Mouse (Mus musculus): ENCODE data around the gene Dynlt1a. TPM values are rescaled to one million over a fixed set of nuclear protein-coding genes. Genes with fewer than 3 reads are reported as not detected.
"Not testable (repeated sequence)": the region's sequence is repeated elsewhere in the genome, so short reads cannot be mapped to it uniquely, and the experiment has no call there.

Dynlt1a gene
- total RNA-seq (2014; rRNA removed): 1.2 and 1.3 TPM in 2 replicates
- 0.88 and 1.0 TPM in 2 replicates for polyA plus RNA-seq (2012; rRNA removed)

GRCm38 (mm10) chr17:6317339-6317985 lies at the start of gene Dynlt1a:
Dynlt1a (minus strand) TSS chr17:6317500.
- peak; percentile 56 for DNase-seq (ENCODE audit: extremely low read depth, low read depth, low spot score)
- 7% methylated on average over 23 of the region's 23 CpGs for WGBS
- not testable (repeated sequence) for H3K79me2 ChIP-seq (ENCODE audit: control insufficient read depth, insufficient read depth, low read length); H3K4me1 ChIP-seq (ENCODE audit: control insufficient read depth, insufficient read depth, low read length); H3K27ac ChIP-seq (replicated peaks; ENCODE audit: insufficient read depth, low read depth, low read length); H3K27me3 ChIP-seq (ENCODE audit: control insufficient read depth, insufficient read depth, low read length); H3K36me3 ChIP-seq (ENCODE audit: control insufficient read depth, insufficient read depth, low read length)
- peak within 1 kb of the TSS; percentile 61 for H3K4me3 ChIP-seq (ENCODE audit: insufficient read depth, low read depth, low read length)
- peak within 1 kb of the TSS; percentile 55 for H3K9ac ChIP-seq (ENCODE audit: low read depth, low read length)

GRCm38 (mm10) chr17:6355256-6355655 lies 38.0 kb upstream of the Dynlt1a start:
- H3K36me3 ChIP-seq (ENCODE audit: control insufficient read depth, insufficient read depth, low read length); H3K9ac ChIP-seq (ENCODE audit: low read depth, low read length); H3K4me1 ChIP-seq (ENCODE audit: control insufficient read depth, insufficient read depth, low read length); H3K27ac ChIP-seq (replicated peaks; ENCODE audit: insufficient read depth, low read depth, low read length); H3K79me2 ChIP-seq (ENCODE audit: control insufficient read depth, insufficient read depth, low read length); H3K27me3 ChIP-seq (ENCODE audit: control insufficient read depth, insufficient read depth, low read length); H3K4me3 ChIP-seq (ENCODE audit: insufficient read depth, low read depth, low read length); DNase-seq (ENCODE audit: extremely low read depth, low read depth, low spot score): not testable (repeated sequence)
- WGBS: 85% methylated on average over 10 of the region's 10 CpGs

- not testable (repeated sequence) for H3K27ac ChIP-seq (replicated peaks; ENCODE audit: insufficient read depth, low read depth, low read length); H3K4me3 ChIP-seq (ENCODE audit: insufficient read depth, low read depth, low read length); H3K79me2 ChIP-seq (ENCODE audit: control insufficient read depth, insufficient read depth, low read length); H3K9ac ChIP-seq (ENCODE audit: low read depth, low read length); H3K27me3 ChIP-seq (ENCODE audit: control insufficient read depth, insufficient read depth, low read length); H3K36me3 ChIP-seq (ENCODE audit: control insufficient read depth, insufficient read depth, low read length); DNase-seq (ENCODE audit: extremely low read depth, low read depth, low spot score); H3K4me1 ChIP-seq (ENCODE audit: control insufficient read depth, insufficient read depth, low read length)
- no CpG with 5 or more reads among the region's 12 CpGs for WGBS
Measured at GRCm38 (mm10) chr17:6342606-6343294, 25.4 kb upstream of the Dynlt1a start.

GRCm38 (mm10) chr17:6328997-6329396 lies 11.7 kb upstream of the Dynlt1a start:
- not testable (repeated sequence) for H3K27me3 ChIP-seq (ENCODE audit: control insufficient read depth, insufficient read depth, low read length); DNase-seq (ENCODE audit: extremely low read depth, low read depth, low spot score); H3K4me3 ChIP-seq (ENCODE audit: insufficient read depth, low read depth, low read length); H3K36me3 ChIP-seq (ENCODE audit: control insufficient read depth, insufficient read depth, low read length); H3K4me1 ChIP-seq (ENCODE audit: control insufficient read depth, insufficient read depth, low read length); H3K27ac ChIP-seq (replicated peaks; ENCODE audit: insufficient read depth, low read depth, low read length); H3K79me2 ChIP-seq (ENCODE audit: control insufficient read depth, insufficient read depth, low read length); H3K9ac ChIP-seq (ENCODE audit: low read depth, low read length)
- 78% methylated on average over 3 of the region's 4 CpGs for WGBS

GRCm38 (mm10) chr17:6327554-6327953 lies 10.3 kb upstream of the Dynlt1a start:
- not testable (repeated sequence) for H3K4me3 ChIP-seq (ENCODE audit: insufficient read depth, low read depth, low read length); H3K4me1 ChIP-seq (ENCODE audit: control insufficient read depth, insufficient read depth, low read length); DNase-seq (ENCODE audit: extremely low read depth, low read depth, low spot score); H3K27ac ChIP-seq (replicated peaks; ENCODE audit: insufficient read depth, low read depth, low read length); H3K27me3 ChIP-seq (ENCODE audit: control insufficient read depth, insufficient read depth, low read length); H3K79me2 ChIP-seq (ENCODE audit: control insufficient read depth, insufficient read depth, low read length); H3K36me3 ChIP-seq (ENCODE audit: control insufficient read depth, insufficient read depth, low read length); H3K9ac ChIP-seq (ENCODE audit: low read depth, low read length)
- WGBS: 90% methylated on average over 7 of the region's 7 CpGs

- H3K79me2 ChIP-seq (ENCODE audit: control insufficient read depth, insufficient read depth, low read length); H3K4me1 ChIP-seq (ENCODE audit: control insufficient read depth, insufficient read depth, low read length); H3K36me3 ChIP-seq (ENCODE audit: control insufficient read depth, insufficient read depth, low read length); H3K9ac ChIP-seq (ENCODE audit: low read depth, low read length); H3K27ac ChIP-seq (replicated peaks; ENCODE audit: insufficient read depth, low read depth, low read length); H3K4me3 ChIP-seq (ENCODE audit: insufficient read depth, low read depth, low read length); DNase-seq (ENCODE audit: extremely low read depth, low read depth, low spot score); H3K27me3 ChIP-seq (ENCODE audit: control insufficient read depth, insufficient read depth, low read length): not testable (repeated sequence)
- 75% methylated on average over 6 of the region's 6 CpGs for WGBS
Measured at GRCm38 (mm10) chr17:6325543-6325942, 8.2 kb upstream of the Dynlt1a start.

- H3K27ac ChIP-seq (replicated peaks; ENCODE audit: insufficient read depth, low read depth, low read length); H3K79me2 ChIP-seq (ENCODE audit: control insufficient read depth, insufficient read depth, low read length); H3K36me3 ChIP-seq (ENCODE audit: control insufficient read depth, insufficient read depth, low read length); H3K4me1 ChIP-seq (ENCODE audit: control insufficient read depth, insufficient read depth, low read length); H3K4me3 ChIP-seq (ENCODE audit: insufficient read depth, low read depth, low read length); H3K27me3 ChIP-seq (ENCODE audit: control insufficient read depth, insufficient read depth, low read length); DNase-seq (ENCODE audit: extremely low read depth, low read depth, low spot score); H3K9ac ChIP-seq (ENCODE audit: low read depth, low read length): not testable (repeated sequence)
- 60% methylated on average over 10 of the region's 10 CpGs for WGBS
Measured at GRCm38 (mm10) chr17:6325021-6325420, 7.7 kb upstream of the Dynlt1a start.

GRCm38 (mm10) chr17:6321778-6322101 lies 4.4 kb upstream of the Dynlt1a start:
- WGBS: no CpG with 5 or more reads among the region's 10 CpGs
- not testable (repeated sequence) for H3K36me3 ChIP-seq (ENCODE audit: control insufficient read depth, insufficient read depth, low read length); H3K27ac ChIP-seq (replicated peaks; ENCODE audit: insufficient read depth, low read depth, low read length); H3K4me1 ChIP-seq (ENCODE audit: control insufficient read depth, insufficient read depth, low read length); H3K9ac ChIP-seq (ENCODE audit: low read depth, low read length); H3K4me3 ChIP-seq (ENCODE audit: insufficient read depth, low read depth, low read length); H3K79me2 ChIP-seq (ENCODE audit: control insufficient read depth, insufficient read depth, low read length); DNase-seq (ENCODE audit: extremely low read depth, low read depth, low spot score); H3K27me3 ChIP-seq (ENCODE audit: control insufficient read depth, insufficient read depth, low read length)

- not testable (repeated sequence) for H3K36me3 ChIP-seq (ENCODE audit: control insufficient read depth, insufficient read depth, low read length); DNase-seq (ENCODE audit: extremely low read depth, low read depth, low spot score); H3K27ac ChIP-seq (replicated peaks; ENCODE audit: insufficient read depth, low read depth, low read length); H3K79me2 ChIP-seq (ENCODE audit: control insufficient read depth, insufficient read depth, low read length); H3K4me1 ChIP-seq (ENCODE audit: control insufficient read depth, insufficient read depth, low read length); H3K9ac ChIP-seq (ENCODE audit: low read depth, low read length); H3K4me3 ChIP-seq (ENCODE audit: insufficient read depth, low read depth, low read length); H3K27me3 ChIP-seq (ENCODE audit: control insufficient read depth, insufficient read depth, low read length)
- WGBS: 7% methylated on average over 6 of the region's 60 CpGs
Measured at GRCm38 (mm10) chr17:6321081-6321777, 3.9 kb upstream of the Dynlt1a start.
